Mouse (Mus musculus): ENCODE results near the gene Ralgps1.

The Ralgps1 gene

GRCm38 (mm10) chr2:33176516-33176915 is 194.8 kb downstream of the Ralgps1 start:
- DNase-seq (ENCODE audit: low spot score): no peak

GRCm38 (mm10) chr2:33173686-33174085 is 197.6 kb downstream of the Ralgps1 start:
- no peak for DNase-seq (ENCODE audit: low spot score)

DNA sequence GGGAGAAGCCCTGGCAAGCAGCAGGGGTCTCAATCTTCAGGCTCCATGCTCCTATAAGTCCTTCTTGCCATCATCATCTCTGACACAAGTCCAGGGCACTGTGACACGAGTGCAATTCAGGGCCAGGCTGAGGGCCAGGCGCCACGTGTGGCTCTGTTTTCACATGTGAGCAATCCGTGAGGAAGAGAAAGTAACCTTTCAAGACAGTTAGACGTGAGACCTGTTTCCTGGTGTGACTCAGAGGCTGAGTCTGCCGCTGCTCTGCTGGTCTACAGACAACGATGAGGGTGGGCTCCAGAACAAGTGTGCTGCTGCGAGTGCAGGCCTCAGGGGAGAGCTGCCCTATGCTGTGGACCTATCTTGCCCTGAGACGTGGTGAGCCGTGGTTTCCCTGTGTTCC is 198.2 kb downstream of the Ralgps1 start:
- DNase-seq (ENCODE audit: low spot score): no peak

- DNase-seq (ENCODE audit: low spot score): no peak
Measured at GRCm38 (mm10) chr2:33170777-33171565, 200.3 kb downstream of the Ralgps1 start.

- DNase-seq (ENCODE audit: low spot score): no peak
Measured at GRCm38 (mm10) chr2:33169445-33169844, 201.8 kb downstream of the Ralgps1 start.

- no peak for DNase-seq (ENCODE audit: low spot score)
Measured at GRCm38 (mm10) chr2:33167060-33167459, 204.2 kb downstream of the Ralgps1 start.

DNA sequence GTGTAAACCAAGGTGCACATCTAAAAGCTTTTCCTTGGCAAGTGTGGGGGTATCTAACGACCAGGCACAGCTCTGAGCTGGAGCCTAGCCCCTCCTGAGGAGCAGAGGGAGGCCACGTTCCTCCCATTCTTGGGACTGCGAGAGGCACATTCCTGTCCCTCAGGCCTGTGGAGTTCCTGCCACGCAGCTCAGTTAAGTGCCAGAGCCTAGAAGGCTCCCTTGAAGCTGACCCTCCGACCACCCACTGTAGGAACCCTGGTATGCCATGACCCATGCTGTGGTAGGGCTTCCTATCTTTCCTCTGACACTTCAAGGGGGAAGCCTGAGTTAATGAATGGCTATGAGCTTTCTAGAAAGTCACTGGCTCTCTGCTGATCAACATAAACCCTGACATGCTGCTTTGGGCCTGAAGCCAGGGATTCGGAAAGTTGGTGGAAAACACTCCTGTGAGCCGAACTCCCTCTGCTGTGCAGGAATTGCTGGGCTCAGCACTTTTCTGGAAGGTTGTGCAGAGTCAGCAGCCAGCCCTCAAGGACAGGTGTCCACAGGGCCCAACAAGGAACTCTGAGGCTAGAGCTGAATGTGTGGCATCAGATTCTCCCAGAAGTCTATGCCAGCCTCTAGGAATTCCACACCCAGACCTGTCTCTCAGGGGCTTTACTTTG is 205.4 kb downstream of the Ralgps1 start:
- DNase-seq (ENCODE audit: low spot score): peak; percentile 32

- DNase-seq (ENCODE audit: low spot score): no peak
Measured at GRCm38 (mm10) chr2:33165229-33165628, 206.1 kb downstream of the Ralgps1 start.

DNA sequence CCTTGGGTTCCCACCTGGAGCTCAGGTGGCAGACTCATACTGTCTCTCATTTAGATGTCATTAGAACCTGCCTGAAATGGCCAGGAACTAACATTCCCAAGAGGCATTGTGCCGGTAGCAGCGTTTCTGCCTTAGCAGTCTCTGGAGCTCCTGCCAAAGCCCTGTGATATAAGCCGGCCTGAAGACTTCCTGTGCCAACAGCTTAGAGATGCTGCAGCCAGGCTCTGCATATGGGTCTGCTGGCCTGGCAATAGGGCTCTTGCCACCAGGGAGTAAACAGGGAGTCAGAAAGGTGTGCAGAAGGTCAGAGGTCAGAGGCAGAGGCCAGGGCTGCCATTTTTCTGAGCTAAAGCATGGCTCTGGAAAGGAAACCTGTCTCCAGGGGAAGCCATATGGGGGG is 206.6 kb downstream of the Ralgps1 start:
- no peak for DNase-seq (ENCODE audit: low spot score)

DNA sequence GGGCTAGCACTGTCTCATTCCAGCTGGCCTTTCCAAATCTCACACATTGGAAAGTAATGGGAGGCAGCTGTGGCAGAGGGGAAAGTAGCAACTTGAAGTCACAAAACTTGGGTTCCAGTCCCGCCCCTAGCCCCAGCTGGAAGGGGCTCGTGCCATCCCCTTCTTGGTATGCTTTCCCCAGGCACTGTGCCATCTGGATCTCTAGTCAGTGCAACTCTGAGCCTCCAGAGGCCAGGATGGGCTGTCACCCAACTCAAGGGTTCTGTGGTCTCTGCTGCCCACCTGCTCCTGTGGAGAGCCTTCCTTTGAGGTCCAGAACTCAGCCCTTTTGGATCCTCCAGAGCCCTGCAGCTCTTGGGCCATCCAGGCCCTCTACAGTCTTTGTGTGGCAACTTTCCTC is 209.2 kb downstream of the Ralgps1 start:
- DNase-seq (ENCODE audit: low spot score): no peak

DNA sequence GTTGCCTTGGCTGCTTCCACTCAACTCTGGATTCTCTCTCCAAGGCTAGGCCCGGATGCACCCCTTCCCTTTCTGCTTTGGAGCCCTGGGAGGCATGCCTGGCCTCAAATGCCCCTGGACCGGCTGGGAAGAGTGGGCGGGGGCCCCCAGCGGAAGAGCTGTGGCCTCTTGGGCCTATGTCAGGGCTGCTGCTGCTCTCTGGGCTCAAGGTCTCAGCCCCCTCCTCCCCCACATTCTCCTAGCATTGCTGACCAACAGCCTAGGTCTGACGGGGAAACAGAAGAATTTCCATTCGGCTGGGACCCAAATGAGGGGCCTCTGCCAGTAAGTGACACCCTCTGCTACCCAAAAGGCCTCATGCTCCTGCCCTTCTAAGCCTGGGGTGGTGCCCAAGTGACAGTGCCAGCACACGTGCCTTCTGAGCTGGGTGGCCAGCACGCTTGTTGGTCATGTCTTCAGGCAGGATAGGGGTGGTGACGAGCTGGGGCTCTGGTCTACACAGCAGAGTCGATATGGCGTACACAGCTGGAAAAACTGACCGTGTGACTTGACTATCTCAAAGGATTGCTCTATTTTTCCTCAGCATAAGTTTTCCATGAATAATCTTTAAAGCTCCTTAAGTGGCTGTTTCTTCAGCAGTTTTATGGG is 210.8 kb downstream of the Ralgps1 start:
- DNase-seq (ENCODE audit: low spot score): peak; percentile 32

GRCm38 (mm10) chr2:33159593-33159992 is 211.7 kb downstream of the Ralgps1 start:
- no peak for DNase-seq (ENCODE audit: low spot score)

DNA sequence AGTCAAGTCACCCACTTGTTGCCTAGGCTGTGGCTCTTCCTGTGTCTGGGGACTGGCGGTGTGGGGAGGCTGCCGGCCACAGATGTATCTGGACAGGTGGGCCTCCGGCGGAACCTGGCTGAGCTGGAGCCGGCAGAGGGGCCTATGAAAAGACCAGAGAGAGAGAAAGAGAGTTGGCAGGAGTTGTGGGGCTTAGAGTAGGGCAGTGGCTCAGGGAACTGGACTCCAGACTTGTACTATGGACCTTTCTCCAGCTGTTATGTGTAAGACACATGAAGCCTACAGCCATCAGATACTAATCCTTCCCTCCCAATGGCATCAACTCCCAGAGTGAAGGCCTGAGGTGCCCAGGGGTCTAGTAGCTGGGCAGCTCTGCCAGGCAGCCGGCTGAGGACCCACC is 212.4 kb downstream of the Ralgps1 start:
- DNase-seq (ENCODE audit: low spot score): no peak

DNA sequence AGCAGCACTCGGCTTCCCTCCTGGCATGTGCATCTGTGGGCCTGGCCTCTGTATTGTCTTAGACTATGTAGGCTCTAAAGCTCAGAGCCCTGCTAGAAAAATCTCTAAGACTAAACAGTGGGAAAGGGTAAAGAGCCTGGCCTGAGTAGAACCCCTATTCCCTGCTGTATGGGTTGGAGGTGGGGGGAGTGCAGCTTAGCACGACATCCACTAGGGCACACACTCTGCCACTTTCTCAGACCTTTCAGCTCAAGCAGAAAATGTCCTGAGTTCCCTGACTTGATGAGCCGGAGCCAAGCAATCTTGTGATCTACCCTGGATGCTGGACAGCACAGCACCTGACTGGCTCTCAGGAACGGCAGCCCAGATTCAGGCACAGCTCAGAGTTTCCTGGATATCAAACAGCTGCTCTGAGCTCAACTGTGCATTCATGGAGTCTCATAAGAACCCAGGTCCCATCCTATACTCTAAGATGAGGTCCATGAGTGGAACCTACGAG is 215.0 kb downstream of the Ralgps1 start:
- DNase-seq (ENCODE audit: low spot score): no peak

DNA sequence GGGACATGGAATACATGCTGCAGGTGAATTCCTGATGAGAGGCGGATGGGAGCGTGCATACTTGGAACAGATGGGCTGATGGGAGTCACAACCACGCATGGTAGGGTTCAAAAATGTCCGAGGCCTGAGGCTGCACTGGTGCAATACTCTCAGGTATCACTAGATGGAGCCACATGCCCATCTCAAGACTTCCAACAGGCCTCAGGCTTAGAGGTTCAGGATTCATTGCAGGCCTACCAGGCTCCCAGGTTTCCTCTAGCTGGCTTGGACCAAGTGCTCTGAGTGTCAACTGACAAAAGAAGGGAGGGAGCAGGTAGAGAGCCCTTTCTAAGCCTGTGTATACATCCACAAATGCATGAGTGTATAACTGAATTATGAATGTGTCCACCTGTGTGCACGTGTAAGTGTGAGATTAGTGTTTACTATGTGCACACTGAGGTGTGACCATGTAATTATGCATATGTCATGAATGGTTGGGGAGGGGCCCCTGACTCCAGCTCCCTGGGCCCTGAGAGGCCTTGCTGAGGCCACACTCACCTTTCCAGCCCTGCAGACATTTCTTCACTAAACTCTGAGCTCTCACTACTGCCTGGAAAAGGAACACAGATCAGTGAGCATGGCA is 216.4 kb downstream of the Ralgps1 start:
- DNase-seq (ENCODE audit: low spot score): peak; percentile 74

- DNase-seq (ENCODE audit: low spot score): no peak
Measured at GRCm38 (mm10) chr2:33146994-33147393, 224.3 kb downstream of the Ralgps1 start.

DNA sequence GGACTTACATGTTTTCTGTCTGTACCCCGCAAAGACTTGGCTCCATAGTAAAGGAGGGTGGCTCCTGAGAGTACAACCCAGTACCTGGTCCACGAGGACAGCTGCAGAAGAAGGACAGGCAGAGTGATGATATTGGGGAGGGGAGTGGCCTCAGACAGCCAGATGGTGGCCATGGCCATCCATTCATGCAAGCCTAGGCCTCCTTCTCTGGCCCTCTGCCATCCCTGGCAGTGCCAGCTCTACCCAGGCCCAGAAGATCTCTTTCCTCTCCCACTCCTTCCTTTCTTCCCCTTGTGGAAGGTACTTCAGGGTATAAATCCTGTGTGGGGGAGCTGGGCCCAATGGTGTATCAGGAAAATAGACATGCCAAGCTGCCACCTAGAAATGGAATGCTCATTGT is 228.0 kb downstream of the Ralgps1 start:
- no peak for DNase-seq (ENCODE audit: low spot score)

GRCm38 (mm10) chr2:33138491-33138890 is 232.8 kb downstream of the Ralgps1 start:
- no peak for DNase-seq (ENCODE audit: low spot score)

DNA sequence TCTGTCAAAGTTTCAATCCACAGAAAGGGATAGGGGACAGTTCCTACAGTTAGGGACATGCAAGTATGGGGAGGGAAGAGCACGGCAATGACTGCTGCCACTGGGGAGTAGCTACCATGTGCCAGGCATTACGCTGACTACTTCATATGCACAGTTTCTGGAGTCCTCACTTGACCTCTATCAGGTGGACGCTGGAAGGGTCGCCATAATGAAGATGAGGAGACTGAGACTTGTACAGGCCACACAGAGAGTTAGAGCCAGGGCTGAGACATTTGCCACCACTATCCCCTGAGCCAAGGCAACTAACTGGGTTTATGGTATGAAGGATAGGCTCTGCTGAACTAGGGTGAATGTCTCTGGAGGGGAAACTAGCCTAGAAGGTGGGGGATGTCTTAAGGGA is 233.6 kb downstream of the Ralgps1 start:
- no peak for DNase-seq (ENCODE audit: low spot score)

GRCm38 (mm10) chr2:33137244-33137643 is 234.0 kb downstream of the Ralgps1 start:
- no peak for DNase-seq (ENCODE audit: low spot score)

GRCm38 (mm10) chr2:33136366-33136765 is 234.9 kb downstream of the Ralgps1 start:
- no peak for DNase-seq (ENCODE audit: low spot score)

DNA sequence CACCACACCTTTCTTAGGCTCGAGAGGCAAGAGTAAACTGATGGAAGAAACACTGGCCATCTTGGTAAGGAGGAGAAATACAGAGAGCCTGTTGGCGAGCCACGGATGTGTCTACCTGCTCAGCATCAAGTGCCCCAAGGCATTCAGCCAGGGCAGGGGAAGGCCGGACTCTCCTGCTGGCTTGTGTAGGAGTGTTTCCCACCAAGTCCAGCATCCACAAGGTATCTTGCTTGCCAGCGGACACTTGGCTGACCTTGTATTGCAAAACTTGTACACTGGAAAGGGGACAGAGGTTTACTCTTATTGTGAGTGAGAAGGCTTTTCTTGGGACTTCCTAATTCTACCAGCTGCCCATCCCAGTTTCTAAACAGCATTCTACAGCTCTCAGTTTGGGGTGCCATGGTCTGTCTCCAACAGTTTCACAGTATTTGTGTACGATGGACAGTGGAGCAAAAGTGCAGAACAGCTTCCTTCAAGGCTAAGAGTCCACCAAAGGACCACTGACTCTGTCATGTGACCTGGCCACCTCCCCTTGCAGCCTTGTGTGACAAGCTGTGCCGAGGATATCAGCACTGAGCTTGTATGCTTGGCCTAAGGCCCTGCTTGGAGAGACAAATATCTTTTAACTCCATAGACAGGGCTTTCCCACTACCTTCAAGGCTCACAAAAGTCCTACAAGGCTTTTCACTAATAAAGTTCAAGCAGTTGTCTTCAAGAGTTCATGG is 236.4 kb downstream of the Ralgps1 start:
- no peak for DNase-seq (ENCODE audit: low spot score)
